Mouse (Mus musculus) hindlimb bud, embryonic 11.5 days (tissue): ENCODE results near the gene Smim15.

Experiments
- DNase-seq: peaks from one replicate; pipeline ENCODE4 v3.0.0-alpha.2; 2012; ENCODE audit warnings: low read depth, low spot score; ENCODE audit errors: extremely low spot score

Smim15 gene

GRCm38 (mm10) chr13:108062900-108063299 is 18.7 kb downstream of the Smim15 start:
- no peak for DNase-seq

DNA sequence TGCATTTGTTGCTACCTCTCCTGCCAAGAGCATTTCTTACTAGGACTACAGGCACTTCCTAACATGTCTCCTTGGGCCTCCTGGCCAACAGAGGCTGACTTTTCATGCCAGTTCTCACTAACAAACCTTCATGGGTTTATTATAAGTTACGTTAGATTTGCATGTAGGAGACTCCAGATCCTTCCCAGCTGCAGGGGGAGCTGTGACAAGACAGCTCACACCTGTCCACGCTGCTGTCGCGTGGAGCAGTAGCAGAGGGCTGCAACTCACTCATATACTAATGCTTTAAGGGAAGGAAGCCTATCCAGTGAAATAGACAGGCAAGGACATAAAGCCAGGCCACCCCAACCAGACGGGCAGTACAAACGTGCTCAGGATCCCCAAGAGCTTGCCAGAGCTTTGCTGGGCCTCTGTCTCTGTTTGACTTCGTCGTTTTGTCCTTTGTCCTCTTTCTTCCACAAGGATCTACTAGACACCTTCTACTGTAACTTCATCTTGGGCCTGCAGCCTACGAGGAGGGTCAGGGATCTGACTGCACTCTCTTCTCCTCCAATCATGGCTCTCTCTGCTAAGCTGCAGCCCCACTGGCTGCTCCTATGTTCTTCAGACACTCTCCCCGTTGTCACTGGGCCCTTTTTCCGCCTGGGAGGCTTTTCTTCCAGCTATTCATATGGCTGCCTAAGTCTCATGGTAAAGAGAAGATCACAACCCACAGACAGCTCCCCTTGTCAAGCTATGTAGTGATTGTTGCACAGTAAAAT is 19.3 kb downstream of the Smim15 start:
- DNase-seq: no peak

GRCm38 (mm10) chr13:108064331-108064730 is 20.1 kb downstream of the Smim15 start:
- DNase-seq: no peak

- DNase-seq: no peak
These were observed 21.8 kb downstream of the Smim15 start for GRCm38 (mm10) chr13:108066021-108066420.

DNA sequence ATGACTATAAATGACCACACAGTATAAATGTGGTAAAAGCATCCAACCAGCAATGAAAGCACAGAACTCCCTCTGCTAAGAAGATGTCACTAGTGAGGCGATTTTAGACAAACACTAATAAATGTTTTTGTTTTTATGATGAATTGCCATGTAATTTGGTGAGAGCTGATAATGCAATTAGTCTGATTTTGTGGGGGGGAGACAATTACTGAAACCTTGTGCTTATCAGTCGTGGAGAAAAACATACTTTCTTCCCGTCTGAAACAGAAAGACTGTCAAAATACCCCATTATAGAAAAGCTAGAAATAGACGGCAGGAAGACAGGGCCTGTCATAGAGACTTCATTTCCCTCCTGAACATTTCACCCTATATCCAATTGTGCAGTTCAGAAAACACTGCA is 24.9 kb downstream of the Smim15 start:
- DNase-seq: no peak

DNA sequence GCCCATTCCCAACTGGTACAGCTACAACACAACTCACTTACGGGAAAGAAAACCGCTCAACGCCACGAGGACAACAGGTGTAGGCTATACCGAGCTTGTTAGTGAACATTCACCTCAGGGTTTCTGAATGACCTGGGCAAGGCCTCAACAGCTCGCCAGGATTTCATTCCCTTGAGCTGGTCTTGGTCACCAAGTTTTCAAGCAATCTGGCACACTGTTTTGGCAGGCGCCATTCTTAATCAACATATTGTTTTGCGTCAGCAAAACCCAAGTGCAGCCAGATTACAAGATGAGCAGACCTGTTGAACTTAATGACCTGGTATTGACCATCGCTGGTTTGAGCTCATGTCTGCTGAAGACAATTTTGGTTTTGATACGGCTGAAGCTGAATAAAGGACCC is 25.9 kb downstream of the Smim15 start:
- DNase-seq: no peak

DNA sequence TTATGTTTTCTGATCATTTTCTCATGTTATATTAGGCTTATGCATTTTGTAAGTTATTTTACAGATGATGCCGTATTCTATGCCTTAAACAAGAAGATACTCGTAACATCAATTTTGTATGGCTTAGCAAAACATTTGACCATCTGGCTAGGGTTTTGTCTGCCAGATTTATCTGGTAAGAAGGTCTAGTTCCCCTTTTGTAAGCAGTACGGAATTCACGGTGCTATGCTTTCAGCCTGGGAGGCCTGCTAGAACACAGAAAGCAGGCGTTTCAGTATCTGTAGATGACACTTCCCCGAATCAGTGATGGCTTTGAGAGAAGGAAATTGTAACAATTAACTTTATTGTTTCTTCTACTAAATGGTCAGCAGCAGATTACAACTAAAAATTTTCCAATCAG is 33.2 kb downstream of the Smim15 start:
- no peak for DNase-seq

GRCm38 (mm10) chr13:108077901-108078300 is 33.7 kb downstream of the Smim15 start:
- no peak for DNase-seq

- no peak for DNase-seq
These were observed 39.8 kb downstream of the Smim15 start for GRCm38 (mm10) chr13:108084086-108084485.

DNA sequence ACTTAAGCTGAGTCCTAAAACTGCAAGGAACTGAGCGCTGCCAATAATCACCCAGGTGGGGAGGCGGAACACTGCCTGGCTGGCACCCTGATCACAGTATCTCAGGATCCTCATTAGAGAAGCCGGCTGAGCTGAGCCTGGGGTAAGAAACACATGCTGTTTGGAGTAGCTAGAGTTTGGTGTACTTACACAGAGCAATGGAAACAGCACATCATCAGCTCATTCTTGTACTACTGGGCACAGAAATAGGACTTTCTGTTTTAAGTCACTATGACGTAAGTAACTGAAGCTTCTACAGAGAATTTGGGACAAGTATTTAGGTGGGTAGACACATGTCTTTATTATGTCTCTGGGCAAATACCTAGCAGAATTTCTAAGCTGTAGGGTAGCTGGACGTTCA is 41.8 kb downstream of the Smim15 start:
- DNase-seq: no peak

DNA sequence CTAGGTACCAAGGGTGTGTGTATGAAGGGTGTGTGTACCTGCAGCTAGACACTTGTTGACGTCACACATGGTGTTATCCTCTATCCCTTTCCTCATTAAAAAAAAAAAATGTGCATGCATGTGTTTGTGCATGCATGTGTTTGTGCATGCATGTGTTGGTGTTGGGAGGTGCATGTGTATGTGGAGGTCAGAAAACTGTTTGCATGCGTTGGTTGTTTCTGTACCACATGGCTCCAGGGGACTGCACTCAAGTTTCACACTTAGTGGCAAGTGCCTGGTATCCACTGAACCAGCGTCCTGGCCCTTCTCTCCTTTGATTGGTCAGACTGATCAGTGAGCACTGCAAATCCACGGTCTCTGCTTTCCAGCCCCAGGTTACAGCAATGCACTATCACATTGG is 42.5 kb downstream of the Smim15 start:
- DNase-seq: no peak

- no peak for DNase-seq
These were observed 48.0 kb downstream of the Smim15 start for GRCm38 (mm10) chr13:108092290-108092689.

DNA sequence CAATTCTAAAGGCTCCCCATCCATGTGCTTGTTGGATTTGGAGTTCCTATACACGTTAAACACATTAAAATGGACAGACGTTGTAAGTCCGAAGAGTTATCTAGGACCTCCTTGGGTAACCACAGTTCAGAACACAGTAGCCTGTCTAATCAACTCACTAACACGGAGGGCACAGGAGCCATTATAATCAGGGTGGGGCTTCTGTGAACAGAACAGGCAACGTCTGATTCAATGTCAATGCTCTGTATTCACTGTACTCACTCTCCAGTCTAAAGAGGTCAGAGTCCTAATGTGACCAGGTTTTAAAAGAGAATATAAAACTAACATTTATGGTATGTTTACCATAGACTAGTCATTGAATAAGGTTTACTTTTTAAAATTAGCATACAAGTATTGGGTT is 50.4 kb downstream of the Smim15 start:
- no peak for DNase-seq

DNA sequence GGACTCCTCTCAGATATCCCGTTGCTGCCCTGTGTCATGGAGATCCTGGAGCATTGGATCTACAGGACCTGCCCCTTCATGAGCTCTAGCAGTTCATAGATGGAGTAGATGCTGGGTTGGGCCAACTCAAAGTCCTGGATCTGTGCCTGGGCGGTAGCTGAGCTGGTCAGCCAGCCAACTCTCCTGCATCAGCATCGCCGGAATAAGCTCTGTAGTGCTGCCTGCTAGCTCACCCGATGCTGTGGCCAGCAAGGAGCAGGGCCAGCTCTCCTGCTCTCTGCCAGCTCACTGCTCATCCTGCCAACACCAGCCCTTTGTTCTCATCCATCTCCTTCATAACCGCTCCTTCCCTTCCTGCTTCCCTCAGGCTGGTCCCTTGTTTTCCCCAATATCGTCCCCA is 51.4 kb downstream of the Smim15 start:
- no peak for DNase-seq

DNA sequence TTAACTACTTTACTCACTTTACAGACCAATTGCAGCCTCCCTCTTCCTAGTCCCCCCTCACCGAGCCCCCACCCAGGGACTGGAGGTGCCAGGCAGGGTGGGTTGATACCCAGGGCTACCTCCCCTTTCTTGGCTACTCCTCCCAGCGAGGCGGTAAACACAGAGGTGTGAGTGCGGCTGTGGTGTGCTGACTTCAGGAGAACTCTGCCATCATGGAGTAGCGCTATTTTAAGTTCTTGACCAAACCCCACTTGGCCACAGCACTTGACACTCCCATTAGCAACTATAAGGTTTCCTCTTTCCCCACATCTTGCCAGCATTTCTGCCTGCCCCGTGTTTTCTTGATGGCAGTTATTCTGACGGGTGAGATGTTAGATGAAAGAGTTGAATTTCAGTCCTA is 52.2 kb downstream of the Smim15 start:
- DNase-seq: no peak
